Comparison of ENCODE assay signal across 9 mouse cellular contexts in the genomic region with DNA sequence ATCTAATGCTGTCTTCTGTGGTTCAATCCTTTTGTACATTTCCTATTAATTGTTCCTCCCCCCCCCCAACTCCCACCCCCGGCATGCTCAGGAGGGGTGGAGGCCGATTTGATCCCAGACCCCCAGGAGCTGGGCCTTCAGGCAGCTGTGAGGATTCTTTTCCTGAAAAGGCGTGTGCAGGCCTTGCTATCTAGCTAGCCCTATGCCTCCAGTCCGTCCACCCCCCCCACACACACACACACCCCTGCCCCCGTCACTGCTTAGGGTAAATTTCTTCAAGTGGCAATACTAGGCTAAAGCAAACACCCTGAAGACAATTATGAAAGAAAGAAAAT. TPM values are rescaled to one million over a fixed set of nuclear protein-coding genes. Genes with fewer than 3 reads are reported as not detected.
DNase-seq lines count a peak whose midpoint lies in the region; ATAC-seq and TF ChIP-seq lines count a peak whose summit lies in the region.
"Had no signal": no experiment of that assay in that cellular context is flagged by ENCODE, and none has a peak within 500 bp of the region (broad histone marks: within the 10 kb centered on the region; RNA-seq: fewer than 3 reads in every experiment).

No protein-coding gene starts in this region.

- H3K9me3 ChIP-seq in kidney, postnatal 0 days (replicated peaks; ENCODE audit: low read length): no peaks in the 10 kb centered on the region
- H3K9me3 ChIP-seq in embryonic facial prominence, embryonic 15.5 days (replicated peaks): no peaks in the 10 kb centered on the region
- H3K9me3 ChIP-seq in limb, embryonic 11.5 days (ENCODE audit: control insufficient read depth, low read length): no peaks in the 10 kb centered on the region
- no peaks in the 10 kb centered on the region for H3K9me3 ChIP-seq in neural tube, embryonic 14.5 days (ENCODE audit: control insufficient read depth, low read length)

- peak overlapping the region; percentile 54 for H3K4me2 ChIP-seq in kidney, postnatal 0 days (ENCODE audit: low read length)
- peak overlapping the region; percentile 57 for H3K4me2 ChIP-seq in embryonic facial prominence, embryonic 15.5 days (replicated peaks)
- peak overlapping the region; percentile 36 for H3K4me2 ChIP-seq in limb, embryonic 11.5 days (ENCODE audit: low read depth, severe bottlenecking)
- H3K4me2 ChIP-seq in neural tube, embryonic 14.5 days (ENCODE audit: low read depth, low read length): peak overlapping the region; percentile 56

- 14% methylated on average over 5 of the region's 5 CpGs for WGBS in kidney, postnatal 0 days
- 10% methylated on average over 5 of the region's 5 CpGs for WGBS in embryonic facial prominence, embryonic 15.5 days
- WGBS in limb, embryonic 11.5 days: 10% methylated on average over 5 of the region's 5 CpGs
- 7% methylated on average over 5 of the region's 5 CpGs for WGBS in neural tube, embryonic 14.5 days
- WGBS in thymus, adult 2 months: 76% methylated on average over 5 of the region's 5 CpGs

- peak; percentile 8 for DNase-seq in kidney, postnatal 0 days (ENCODE audit: low spot score)
- no peak for DNase-seq in kidney, postnatal 25 days
- no peak for DNase-seq in limb, embryonic 11.5 days (ENCODE audit: low spot score)
- DNase-seq in adrenal gland, postnatal 4 days (ENCODE audit: low spot score in 2 of 2): no peak
- DNase-seq in thymus, adult 2 months: no peak
- DNase-seq: kidney, adult 9 months had no signal

- no peak for ATAC-seq in kidney, postnatal 0 days (replicated peaks; ENCODE audit: low FRiP score, low read depth)
- ATAC-seq in embryonic facial prominence, embryonic 15.5 days (ENCODE audit: insufficient number of reproducible peaks, low FRiP score, low TSS enrichment, low read depth): no peak
- peak; percentile 19; the same call in 1 of the 2 replicates for ATAC-seq in limb, embryonic 11.5 days (ENCODE audit: insufficient number of reproducible peaks, low FRiP score, low TSS enrichment, low read depth)
- ATAC-seq in neural tube, embryonic 14.5 days (ENCODE audit: low read depth): 0 out of 2 replicates have a peak, but pooled peaks have one; percentile 23
- ATAC-seq in cerebellum, adult (ENCODE audit: insufficient number of reproducible peaks, low FRiP score, low TSS enrichment): no peak

- H3K9ac ChIP-seq in kidney, postnatal 0 days (ENCODE audit: low read depth, low read length): peak overlapping the region; percentile 55
- peak overlapping the region; percentile 44; the same call in 1 of the 2 replicates for H3K9ac ChIP-seq in embryonic facial prominence, embryonic 15.5 days
- H3K9ac ChIP-seq in limb, embryonic 11.5 days (ENCODE audit: low read length): peak overlapping the region; percentile 31; the same call in 1 of the 2 replicates
- peak overlapping the region; percentile 41; the same call in 1 of the 2 replicates for H3K9ac ChIP-seq in neural tube, embryonic 14.5 days (replicated peaks; ENCODE audit: low read depth, low read length)

- no peaks in the 10 kb centered on the region for H3K4me1 ChIP-seq in kidney, postnatal 0 days (replicated peaks; ENCODE audit: insufficient read depth, low read length)
- peaks cover 8% of the 10 kb centered on the region; the same call in 1 of the 2 replicates for H3K4me1 ChIP-seq in embryonic facial prominence, embryonic 15.5 days
- H3K4me1 ChIP-seq in limb, embryonic 11.5 days (ENCODE audit: control insufficient read depth, insufficient read depth, low read length): no peaks in the 10 kb centered on the region
- peaks cover 3% of the 10 kb centered on the region; the same call in 1 of the 2 replicates for H3K4me1 ChIP-seq in neural tube, embryonic 14.5 days (ENCODE audit: control insufficient read depth, insufficient read depth, low read length)
- peaks cover 6% of the 10 kb centered on the region for H3K4me1 ChIP-seq in thymus, adult 2 months (replicated peaks; ENCODE audit: control insufficient read depth, insufficient read depth, low read length)

- H3K4me3 ChIP-seq in kidney, postnatal 0 days (replicated peaks; ENCODE audit: low read depth, low read length): peak overlapping the region; percentile 49
- H3K4me3 ChIP-seq in embryonic facial prominence, embryonic 15.5 days (replicated peaks): peak overlapping the region; percentile 61
- H3K4me3 ChIP-seq in limb, embryonic 11.5 days (ENCODE audit: low read depth, low read length): peak overlapping the region; percentile 49
- H3K4me3 ChIP-seq in neural tube, embryonic 14.5 days (ENCODE audit: low read depth, low read length): peak overlapping the region; percentile 47
- no peak overlapping the region for H3K4me3 ChIP-seq in thymus, adult 2 months (ENCODE audit: control insufficient read depth, insufficient read depth, low read length)

- TF ChIP-seq CTCF in kidney, postnatal 0 days (IDR thresholded peaks at IDR 0.05; ENCODE audit: low read depth): no peak
- no peak for TF ChIP-seq CTCF in thymus, adult 2 months (IDR thresholded peaks at IDR 0.05; ENCODE audit: borderline replicate concordance, control insufficient read depth, extremely low read depth, insufficient read depth, low read length, poor library complexity)

- H3K27me3 ChIP-seq in kidney, postnatal 0 days (ENCODE audit: insufficient read depth, low read length): no peaks in the 10 kb centered on the region
- H3K27me3 ChIP-seq in embryonic facial prominence, embryonic 15.5 days: no peaks in the 10 kb centered on the region
- no peaks in the 10 kb centered on the region for H3K27me3 ChIP-seq in limb, embryonic 11.5 days (ENCODE audit: control insufficient read depth, insufficient read depth, low read length)
- H3K27me3 ChIP-seq in neural tube, embryonic 14.5 days (ENCODE audit: control insufficient read depth, insufficient read depth, low read length): no peaks in the 10 kb centered on the region
- H3K27me3 ChIP-seq in thymus, adult 2 months (ENCODE audit: control insufficient read depth, insufficient read depth, low read length): no peaks in the 10 kb centered on the region

- no peak for TF ChIP-seq POLR2A in thymus, adult 2 months (IDR thresholded peaks at IDR 0.05; ENCODE audit: control insufficient read depth, extremely low read depth, insufficient read depth, low read length, poor library complexity)

- peak overlapping the region; percentile 60; the same call in 1 of the 2 replicates for H3K27ac ChIP-seq in kidney, postnatal 0 days
- H3K27ac ChIP-seq in embryonic facial prominence, embryonic 15.5 days (replicated peaks): peak overlapping the region; percentile 83
- no peak overlapping the region for H3K27ac ChIP-seq in limb, embryonic 11.5 days (replicated peaks; ENCODE audit: low read depth, low read length)
- no peak overlapping the region for H3K27ac ChIP-seq in neural tube, embryonic 14.5 days (ENCODE audit: low read depth, low read length)
- H3K27ac ChIP-seq in thymus, adult 2 months (ENCODE audit: control insufficient read depth, insufficient read depth, low read length): no peak overlapping the region

- no peaks in the 10 kb centered on the region for H3K36me3 ChIP-seq in kidney, postnatal 0 days (ENCODE audit: insufficient read depth, low read length)
- no peaks in the 10 kb centered on the region for H3K36me3 ChIP-seq in embryonic facial prominence, embryonic 15.5 days
- no peaks in the 10 kb centered on the region for H3K36me3 ChIP-seq in limb, embryonic 11.5 days (ENCODE audit: control insufficient read depth, insufficient read depth, low read length)
- H3K36me3 ChIP-seq in neural tube, embryonic 14.5 days (ENCODE audit: control insufficient read depth, insufficient read depth, low read length): no peaks in the 10 kb centered on the region
- H3K36me3 ChIP-seq in thymus, adult 2 months (ENCODE audit: control insufficient read depth, insufficient read depth, low read length): no peaks in the 10 kb centered on the region

RNA-seq across cellular contexts. Expression of gene Mdm4, which starts 2.6 kb away (rescaled TPM):
- 16.7 and 17.5 TPM in 2 replicates for polyA plus RNA-seq in kidney, postnatal 0 days (2015; fragmentation: Nextera tagmentation; extraction: Ambion mirVana)
- polyA plus RNA-seq in embryonic facial prominence, embryonic 15.5 days (2015; fragmentation: Nextera tagmentation; extraction: Ambion mirVana): 33.5 and 42.3 TPM in 2 replicates
- 33.2 and 41.5 TPM in 2 replicates for polyA plus RNA-seq in limb, embryonic 11.5 days (2014; fragmentation: Nextera tagmentation; extraction: Ambion mirVana)
- 50.9 and 78.8 TPM in 2 replicates for polyA plus RNA-seq in neural tube, embryonic 14.5 days (2014; fragmentation: Nextera tagmentation; extraction: Ambion mirVana)
- total RNA-seq in adrenal gland, postnatal 4 days (2021): 100 to 1,000 TPM; 119 to 122 TPM
- 127 and 147 TPM in 2 replicates for polyA plus RNA-seq in thymus, adult 2 months (2012; rRNA removed)

RNA-seq across cellular contexts. Expression of gene Pik3c2b, which starts 12.5 kb away (rescaled TPM):
- 3.0 and 3.2 TPM in 2 replicates for polyA plus RNA-seq in kidney, postnatal 0 days (2015; fragmentation: Nextera tagmentation; extraction: Ambion mirVana)
- polyA plus RNA-seq in embryonic facial prominence, embryonic 15.5 days (2015; fragmentation: Nextera tagmentation; extraction: Ambion mirVana): 6.2 and 8.1 TPM in 2 replicates
- 6.4 and 7.7 TPM in 2 replicates for polyA plus RNA-seq in limb, embryonic 11.5 days (2014; fragmentation: Nextera tagmentation; extraction: Ambion mirVana)
- 14.2 and 17.2 TPM in 2 replicates for polyA plus RNA-seq in neural tube, embryonic 14.5 days (2014; fragmentation: Nextera tagmentation; extraction: Ambion mirVana)
- total RNA-seq in adrenal gland, postnatal 4 days (2021): 10 to 100 TPM; 11.0 to 11.2 TPM
- polyA plus RNA-seq in thymus, adult 2 months (2012; rRNA removed): 9.5 and 12.1 TPM in 2 replicates

Comparison
In these comparisons a context has a peak if more than half of its experiments do, and no peak if none do; other contexts are left out.
1. ATAC-seq: peak in limb, embryonic 11.5 days (single experiment) and neural tube, embryonic 14.5 days (single experiment); none in kidney, postnatal 0 days (single experiment), embryonic facial prominence, embryonic 15.5 days (single experiment) and cerebellum, adult (single experiment).
2. H3K27ac ChIP-seq: peak in kidney, postnatal 0 days (single experiment) and embryonic facial prominence, embryonic 15.5 days (single experiment); none in limb, embryonic 11.5 days (single experiment), neural tube, embryonic 14.5 days (single experiment) and thymus, adult 2 months (single experiment).
3. Peak in every context shown above with its lines, with median percentiles within 50 percentile points of each other: H3K4me2 ChIP-seq and H3K9ac ChIP-seq.